Mouse (Mus musculus) thymus, adult 2 months (tissue): ENCODE results near the gene Gcnt1. TPM values are rescaled to one million over a fixed set of nuclear protein-coding genes. Genes with fewer than 3 reads are reported as not detected.

Source experiments
- DNase-seq: peaks from one replicate; pipeline ENCODE4 v3.0.0; 2021
- H3K27ac ChIP-seq: fragments of 200-500 bp; 2 replicates; pipeline ENCODE4 v1.5.1; 2012; ENCODE audit warnings: low read length, control low read depth; ENCODE audit not compliant: control insufficient read depth, insufficient read depth
- H3K27me3 ChIP-seq: fragments of 200-500 bp; 2 replicates; pipeline ENCODE4 v1.6.1; 2012; ENCODE audit warnings: mild to moderate bottlenecking, low read length, moderate library complexity, mixed read lengths; ENCODE audit not compliant: control insufficient read depth, insufficient read depth
- H3K36me3 ChIP-seq: fragments of 200-500 bp; 2 replicates; pipeline ENCODE4 v1.6.1; 2012; ENCODE audit warnings: mild to moderate bottlenecking, low read length, moderate library complexity; ENCODE audit not compliant: control insufficient read depth, insufficient read depth
- H3K4me1 ChIP-seq: fragments of 200-500 bp; replicated peaks from 2 replicates; pipeline ENCODE4 v1.6.1; 2012; ENCODE audit warnings: low read length; ENCODE audit not compliant: control insufficient read depth, insufficient read depth
- H3K4me3 ChIP-seq: fragments of 200-500 bp; 2 replicates; pipeline ENCODE4 v1.5.1; 2012; ENCODE audit warnings: mild to moderate bottlenecking, low read length, control low read depth, moderate library complexity; ENCODE audit not compliant: control insufficient read depth, insufficient read depth
- CTCF ChIP-seq: fragments of 200-500 bp; IDR thresholded peaks from 2 replicates; pipeline ENCODE4 v1.5.1; 2012; ENCODE audit warnings: mild to moderate bottlenecking, control low read depth, low read length, moderate library complexity, borderline replicate concordance; ENCODE audit not compliant: control insufficient read depth, poor library complexity, insufficient read depth; ENCODE audit errors: extremely low read depth
- POLR2A ChIP-seq: fragments of 200-500 bp; IDR thresholded peaks from 2 replicates; pipeline ENCODE4 v1.6.1; 2012; ENCODE audit warnings: mild to moderate bottlenecking, low read length, control low read depth, moderate library complexity; ENCODE audit not compliant: control insufficient read depth, poor library complexity, insufficient read depth; ENCODE audit errors: extremely low read depth
- WGBS: fragments of 180-500 bp; shearing (Covaris S2); methylation state at CpG from one replicate; pipeline ENCODE4 v1.1.7; 2018; 5-methylcytosine and 5-hydroxymethylcytosine counted together
- polyA plus RNA-seq: library from polyadenylated mRNA; depleted of rRNA; stranded (reverse); fragments of >200 nt; gene quantifications from 2 replicates; pipeline ENCODE4 v1.2.3, GENCODE M21; 2012

The Gcnt1 gene
- polyA plus RNA-seq, 1 experiment: 3.0 TPM

- TF ChIP-seq CTCF: no peak
- no peak for TF ChIP-seq POLR2A
- Histone ChIP-seq H3K36me3 (no peaks in the 10 kb centered on the region), H3K4me1 (no peaks in the 10 kb centered on the region), H3K4me3 (no peak overlapping the region), H3K27ac (no peak overlapping the region), H3K27me3 (no peaks in the 10 kb centered on the region)
- no peak for DNase-seq
These were observed 6.2 kb upstream of the Gcnt1 start for GRCm38 (mm10) chr19:17378845-17379244.

GRCm38 (mm10) chr19:17369581-17369980 is 3.1 kb downstream of the Gcnt1 start:
- Histone ChIP-seq H3K27me3 (no peaks in the 10 kb centered on the region), H3K27ac (no peak overlapping the region), H3K4me1 (no peaks in the 10 kb centered on the region), H3K4me3 (no peak overlapping the region), H3K36me3 (no peaks in the 10 kb centered on the region)
- TF ChIP-seq CTCF (no peak), POLR2A (no peak)
- 89% methylated on average over 7 of the region's 7 CpGs for WGBS
- DNase-seq: no peak

GRCm38 (mm10) chr19:17368557-17368956 is 4.1 kb downstream of the Gcnt1 start:
- H3K4me3 ChIP-seq: no peak overlapping the region
- no peak overlapping the region for H3K27ac ChIP-seq
- DNase-seq: no peak
- no peaks in the 10 kb centered on the region for H3K27me3 ChIP-seq
- H3K36me3 ChIP-seq: no peaks in the 10 kb centered on the region
- TF ChIP-seq CTCF (no peak), POLR2A (no peak)
- 85% methylated on average over 9 of the region's 9 CpGs for WGBS
- no peaks in the 10 kb centered on the region for H3K4me1 ChIP-seq

- H3K27me3 ChIP-seq: no peaks in the 10 kb centered on the region
- TF ChIP-seq POLR2A: no peak
- no peak for TF ChIP-seq CTCF
- 95% methylated on average over 8 of the region's 8 CpGs for WGBS
- no peaks in the 10 kb centered on the region for H3K4me1 ChIP-seq
- no peaks in the 10 kb centered on the region for H3K36me3 ChIP-seq
- no peak overlapping the region for H3K4me3 ChIP-seq
- no peak for DNase-seq
- no peak overlapping the region for H3K27ac ChIP-seq
These were observed 6.1 kb downstream of the Gcnt1 start for GRCm38 (mm10) chr19:17366364-17367090.

- Histone ChIP-seq H3K27me3 (no peaks in the 10 kb centered on the region), H3K36me3 (no peaks in the 10 kb centered on the region), H3K27ac (no peak overlapping the region), H3K4me3 (no peak overlapping the region), H3K4me1 (no peaks in the 10 kb centered on the region)
- no peak for DNase-seq
- TF ChIP-seq POLR2A (no peak), CTCF (no peak)
- WGBS: 49% methylated on average over 3 of the region's 3 CpGs
These were observed 7.9 kb downstream of the Gcnt1 start for GRCm38 (mm10) chr19:17364741-17365140.

GRCm38 (mm10) chr19:17361181-17361580 is 11.5 kb downstream of the Gcnt1 start:
- H3K4me1 ChIP-seq: peaks cover 7% of the 10 kb centered on the region
- TF ChIP-seq CTCF (no peak), POLR2A (no peak)
- no peaks in the 10 kb centered on the region for H3K36me3 ChIP-seq
- H3K27ac ChIP-seq: no peak overlapping the region
- no peak overlapping the region for H3K4me3 ChIP-seq
- no peaks in the 10 kb centered on the region for H3K27me3 ChIP-seq
- 54% methylated on average over 2 of the region's 2 CpGs for WGBS
- no peak for DNase-seq
